Mouse (Mus musculus) v-Abl transformed pro-B cells (cell line): ENCODE measurements at regions not wholly inside any gene's neighbourhood (a gene's known extent, or its start where the extent isn't known, plus 50 kb on each side); places are given as distances from the start of the nearest gene placed in this dataset.

Experiments
- in situ Hi-C, 2 experiments: fragments of 400-800 bp; cut with MboI; formaldehyde crosslinking; loops; one replicate each; pipeline ENCODE4 v1.15.1; 2025; ENCODE audit not compliant: unreplicated experiment in 2 of 2

DNA sequence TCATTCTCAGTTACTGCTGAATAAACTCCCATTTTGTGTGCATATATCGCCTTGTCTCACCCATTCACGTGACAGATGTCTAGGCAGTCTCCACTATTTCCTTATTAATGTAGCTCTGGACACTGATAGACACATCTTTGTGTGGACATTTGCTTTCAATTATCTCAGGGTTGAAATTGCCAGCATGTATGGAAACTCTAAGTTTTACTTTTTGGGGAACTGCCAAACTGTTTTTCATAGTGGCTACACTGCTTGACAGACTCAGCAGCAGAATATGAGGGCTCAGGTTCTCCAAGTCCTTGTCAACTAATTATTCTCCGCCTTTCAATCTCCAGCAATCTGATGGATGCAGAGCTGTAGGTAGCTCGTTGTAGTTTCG, 117.0 kb upstream of the Frmd6 start:
- in situ Hi-C loops: loop anchor here in 1 of 2 experiments (10.0 kb wide), 1 partner anchor 197 kb away; no protein-coding TSS in a partner anchor

DNA sequence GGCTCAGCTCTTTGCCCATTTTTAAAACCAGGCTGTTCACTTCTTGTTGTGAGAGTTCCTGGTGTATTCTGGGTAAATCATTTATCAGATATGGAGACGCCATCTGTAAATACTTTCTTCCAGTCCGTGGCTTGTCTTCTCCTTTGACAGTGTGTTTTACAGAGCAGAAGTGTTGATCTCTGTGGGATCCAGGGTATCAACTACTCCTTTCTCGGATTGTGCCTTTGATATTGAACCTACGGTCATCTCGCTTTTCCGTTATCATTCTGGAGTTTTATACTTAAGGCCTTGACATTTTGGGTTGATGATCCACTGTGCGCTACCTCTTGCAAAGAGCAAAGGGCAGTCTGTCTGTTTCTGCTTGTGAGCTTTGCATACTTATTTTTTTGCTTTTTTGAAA, 115.0 kb upstream of the Frmd6 start:
- in situ Hi-C loops: no loop called here

DNA sequence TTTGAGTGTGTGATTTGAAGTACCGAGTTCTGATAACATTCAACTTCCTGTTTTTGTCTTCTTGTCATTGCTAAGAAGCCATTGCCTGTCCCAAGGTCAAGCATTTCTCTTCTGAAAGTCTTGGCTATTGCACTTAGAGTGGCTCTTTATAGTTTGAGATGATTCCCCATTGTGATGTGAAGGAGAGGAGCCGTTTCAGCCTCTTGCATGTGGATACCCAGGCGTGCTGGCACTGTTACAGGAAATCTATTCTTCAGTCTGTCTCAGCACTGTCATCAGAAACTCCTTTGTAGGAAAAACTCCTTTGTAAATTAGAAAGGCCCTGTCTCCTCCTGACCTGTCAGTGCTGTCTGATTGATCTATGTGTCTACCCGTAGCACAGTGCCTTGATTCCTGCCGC, 114.3 kb upstream of the Frmd6 start:
- in situ Hi-C loops: no loop called here

DNA sequence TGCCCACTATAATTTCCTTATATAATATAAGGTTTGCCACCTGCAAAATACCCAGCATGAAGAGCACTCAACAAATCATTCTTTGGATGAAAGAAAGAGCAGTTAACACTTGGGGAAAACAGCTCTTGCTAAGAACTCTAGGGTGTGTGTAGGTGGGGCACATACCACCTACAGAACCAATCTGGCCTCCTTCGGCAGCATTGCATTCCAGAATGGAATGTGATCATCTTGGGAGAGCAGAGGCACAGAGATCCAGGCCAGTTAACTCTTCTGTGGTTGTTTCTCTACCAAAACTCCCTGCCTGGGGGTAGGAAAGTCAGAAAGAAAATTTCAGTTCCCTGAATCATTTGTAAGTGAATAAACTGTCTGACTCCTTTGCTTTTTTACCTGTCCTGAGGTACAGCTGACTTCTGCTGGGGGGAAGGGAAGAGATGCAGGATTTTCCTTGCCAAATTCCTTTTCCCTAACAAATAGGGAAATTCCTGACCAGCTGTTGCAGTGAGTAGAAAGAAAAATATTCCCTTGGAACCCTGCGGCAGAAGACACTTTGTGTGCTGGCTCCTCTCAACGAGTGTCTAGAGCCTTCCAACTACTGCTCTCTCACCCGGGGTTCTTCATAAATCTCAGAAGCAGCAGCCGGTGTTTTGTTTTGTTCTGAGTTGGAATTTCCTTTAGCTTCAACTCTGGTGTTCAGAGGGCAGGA, 112.8 kb upstream of the Frmd6 start:
- in situ Hi-C loops: no loop called here

DNA sequence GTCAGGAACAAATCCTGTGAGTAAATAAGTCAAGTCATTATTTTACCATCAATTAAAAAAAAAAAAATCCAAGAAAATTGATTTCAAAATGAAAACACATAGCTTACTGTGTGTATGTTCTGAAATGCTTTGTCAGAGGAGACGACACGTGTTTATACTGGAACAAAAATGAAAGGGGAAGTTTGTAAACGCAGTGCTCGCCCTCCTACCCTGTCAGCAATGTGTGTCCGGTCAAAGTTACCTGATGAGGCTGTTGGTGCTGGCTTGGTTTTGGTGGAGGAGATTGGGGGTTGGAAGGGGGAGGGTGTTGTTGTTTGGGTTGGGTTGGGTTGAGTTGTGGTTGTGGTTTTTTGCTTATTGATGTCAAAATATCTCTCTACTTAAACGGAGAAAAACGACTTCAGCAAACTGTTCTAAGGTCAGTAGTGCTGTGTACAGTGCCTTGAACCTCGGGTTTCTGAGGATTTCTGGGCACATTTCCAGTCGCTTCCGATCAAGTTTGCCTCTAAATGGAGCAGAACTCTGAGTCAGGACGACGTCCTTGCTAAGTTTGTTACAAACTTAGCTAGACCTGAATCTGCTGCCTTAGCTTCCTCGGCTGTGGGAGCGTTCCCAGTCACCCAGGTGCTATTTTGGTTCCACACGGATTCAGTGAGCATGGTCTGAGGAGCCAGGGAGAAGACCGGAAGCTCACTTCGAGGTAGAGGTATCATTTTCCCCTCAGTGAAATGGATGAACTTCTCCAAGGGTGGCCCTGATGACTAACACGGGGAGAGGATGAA, 111.6 kb upstream of the Frmd6 start:
- in situ Hi-C loops: no loop called here

DNA sequence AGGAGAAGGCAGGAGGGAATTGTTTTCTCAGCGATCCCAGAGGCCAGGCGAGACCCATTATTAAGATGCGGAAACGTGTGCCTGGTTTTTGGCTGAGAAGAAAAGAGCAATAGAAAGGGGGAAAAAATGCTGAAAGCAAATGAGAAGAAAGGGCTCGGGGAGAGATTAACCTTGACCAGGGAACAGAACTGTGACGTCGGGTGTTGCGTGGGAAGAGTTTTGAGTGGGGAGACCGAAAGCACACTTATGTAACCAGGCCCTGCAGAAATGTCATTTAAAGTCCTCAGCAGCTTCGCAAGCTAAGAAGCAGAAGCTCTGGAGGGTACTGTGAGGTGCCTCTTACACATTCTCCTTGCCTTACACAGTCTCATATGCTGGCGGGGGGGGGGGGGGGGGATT, 111.0 kb upstream of the Frmd6 start:
- in situ Hi-C loops: no loop called here

DNA sequence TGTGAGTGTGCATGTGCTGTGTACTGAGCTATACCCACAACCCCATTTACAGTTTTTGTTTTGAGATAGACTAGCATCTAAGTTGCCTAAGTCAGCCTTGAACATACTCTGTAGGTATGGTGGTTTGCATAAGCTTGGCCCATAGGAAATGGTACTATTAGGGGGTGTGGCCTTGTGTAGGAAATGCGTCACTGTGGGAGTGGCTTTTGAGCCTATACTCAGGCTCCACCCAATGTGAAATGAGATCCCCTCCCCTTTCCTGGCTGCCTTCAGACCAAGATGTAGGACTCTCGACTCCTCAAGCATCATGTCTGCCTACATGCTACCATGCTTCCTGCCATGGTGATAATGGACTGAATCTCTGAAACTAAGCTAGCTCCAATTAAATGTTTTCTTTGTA, 109.5 kb upstream of the Frmd6 start:
- in situ Hi-C loops: no loop called here

DNA sequence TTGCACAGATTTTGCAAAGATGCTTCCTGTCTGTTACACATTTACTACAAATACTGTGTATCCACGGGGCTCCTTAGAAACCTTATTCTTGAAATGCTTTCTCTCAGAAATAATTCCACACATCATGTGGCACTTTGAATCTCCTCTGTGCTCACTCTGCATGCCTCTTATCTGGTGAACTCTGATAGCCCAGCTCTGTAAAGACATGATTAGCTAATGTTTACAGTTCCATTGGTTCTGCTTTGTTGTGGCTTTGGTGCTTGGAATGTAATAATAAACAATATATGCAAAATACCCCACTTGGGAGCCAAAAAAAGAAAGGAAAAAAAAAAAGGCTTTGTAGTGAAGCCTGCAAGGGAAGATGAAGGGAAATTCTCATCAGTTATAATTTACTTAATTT, 106.7 kb upstream of the Frmd6 start:
- in situ Hi-C loops: no loop called here

DNA sequence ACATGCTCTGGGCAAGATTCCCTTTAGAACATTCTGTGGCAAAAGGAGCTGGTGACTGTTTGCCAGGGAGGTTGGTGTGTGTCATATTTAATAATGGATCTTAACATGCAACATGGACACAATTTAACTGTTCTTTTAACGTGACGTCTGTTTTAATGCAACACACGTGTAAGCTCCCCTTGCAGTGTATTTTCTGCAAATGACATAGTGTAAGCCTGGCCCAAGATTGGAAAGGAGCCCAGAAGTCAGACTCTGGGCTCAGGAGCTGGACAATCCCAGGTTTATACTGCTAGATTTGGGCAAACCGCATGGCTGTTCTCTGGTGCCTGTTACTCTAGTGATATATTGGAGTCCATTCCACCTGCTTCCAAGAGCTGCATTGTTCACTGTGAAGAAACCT, 106.1 kb upstream of the Frmd6 start:
- in situ Hi-C loops: no loop called here

DNA sequence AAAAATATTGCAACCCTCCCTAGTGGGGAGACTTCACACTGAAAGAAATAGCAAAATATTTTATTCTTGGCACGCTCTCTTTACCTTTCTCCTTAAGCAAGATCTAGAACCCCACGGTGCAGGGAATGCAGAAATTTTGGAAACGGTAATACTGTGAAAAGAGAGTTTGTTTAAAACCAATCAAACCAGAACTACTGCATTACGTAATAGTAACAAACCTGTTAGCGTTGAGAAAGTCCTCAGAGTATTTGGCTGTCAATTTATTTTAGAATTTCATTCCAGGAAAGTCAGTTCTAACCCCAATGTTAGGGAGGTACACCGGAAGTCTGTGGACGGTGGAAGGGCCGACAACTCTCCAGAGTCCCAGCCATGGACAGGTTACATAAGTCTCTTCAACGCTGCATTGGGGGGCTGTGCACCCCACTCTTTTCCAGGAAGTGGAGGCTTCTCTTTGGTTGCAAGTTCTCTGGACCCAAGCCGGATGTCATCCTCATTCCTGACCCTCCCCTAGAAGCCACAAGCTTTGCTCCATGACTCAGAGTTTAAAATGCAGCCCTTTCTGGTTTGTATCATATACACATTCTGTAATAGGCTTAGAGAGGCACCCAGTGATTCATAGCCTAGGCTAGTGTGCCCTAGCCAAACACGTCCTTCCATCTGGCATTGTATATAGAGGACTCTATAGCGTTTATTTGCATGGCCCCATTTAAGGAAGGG, 105.0 kb upstream of the Frmd6 start:
- in situ Hi-C loops: no loop called here

DNA sequence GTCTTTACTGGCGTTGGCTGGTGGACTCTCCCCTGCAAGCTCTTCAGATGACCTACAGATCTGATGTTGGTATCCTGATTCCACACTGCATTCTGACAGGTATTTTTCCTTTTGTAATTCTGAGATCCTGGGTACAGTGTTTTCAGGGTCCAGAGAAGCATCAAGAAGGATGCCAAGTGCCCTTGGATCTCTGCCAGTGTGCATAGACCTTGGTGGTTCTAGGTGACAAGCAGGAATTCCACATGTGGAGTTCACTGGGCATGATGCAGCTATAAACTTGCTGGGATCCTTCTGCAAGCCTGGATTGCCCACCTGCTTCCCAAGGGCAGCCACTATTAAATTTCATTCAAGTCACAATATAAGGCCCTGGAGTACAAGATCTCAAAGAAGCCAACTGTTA, 100.0 kb upstream of the Frmd6 start:
- in situ Hi-C loops: no loop called here

DNA sequence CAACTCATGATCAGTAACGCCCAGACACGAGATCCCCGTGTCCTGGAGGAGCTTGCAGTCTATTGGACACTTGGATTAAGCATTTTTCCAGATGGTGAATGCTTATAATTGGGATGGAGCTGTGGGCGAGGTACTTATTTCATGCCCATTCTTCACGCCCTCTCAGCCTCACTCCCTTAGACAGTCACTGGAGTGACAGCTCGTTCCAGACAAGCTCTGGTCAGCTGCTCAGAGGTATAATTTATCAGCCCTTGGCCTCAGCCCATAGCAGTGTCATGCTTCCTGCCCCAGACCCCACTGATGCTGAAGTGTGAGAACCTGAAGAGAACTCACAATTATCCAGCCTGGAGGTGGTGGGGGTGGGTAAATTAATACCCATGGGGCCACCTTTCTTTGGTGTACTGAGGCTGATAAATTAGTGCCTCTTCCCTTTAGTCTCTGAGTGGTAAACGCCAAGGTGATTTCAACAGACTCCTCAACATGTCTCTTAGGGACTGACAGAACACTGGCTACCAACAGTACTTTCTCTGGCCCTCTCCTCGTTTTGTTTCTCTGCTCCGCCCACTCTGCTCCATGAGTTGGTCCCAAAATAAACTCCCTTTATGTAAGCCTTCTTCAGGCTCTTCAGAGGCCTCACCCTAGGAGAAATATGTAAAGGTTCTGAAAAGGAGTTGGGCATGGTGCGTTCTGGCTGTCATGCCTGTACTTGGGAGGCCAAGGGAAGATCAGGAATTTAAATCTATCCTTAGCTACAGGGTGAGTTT, 97.6 kb upstream of the Frmd6 start:
- in situ Hi-C loops: no loop called here

DNA sequence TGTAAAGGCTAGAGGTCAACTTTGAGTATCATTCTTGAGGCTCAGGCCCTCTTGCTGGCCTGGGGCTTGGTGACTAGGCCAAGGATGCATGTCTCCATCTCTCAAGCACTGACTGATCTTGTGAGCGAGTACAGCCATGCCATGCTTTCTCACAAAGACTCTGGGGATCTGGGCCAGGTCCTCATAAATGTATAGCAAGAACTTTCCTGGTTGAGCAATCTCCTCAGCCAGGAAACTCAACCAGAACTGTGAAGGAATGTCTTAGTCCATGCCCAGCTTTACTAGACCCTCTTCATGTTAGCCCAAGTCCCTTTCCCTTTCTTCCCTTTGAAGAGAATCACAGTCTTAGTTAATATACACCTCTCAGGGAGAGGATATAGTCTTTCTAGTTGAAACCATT, 96.9 kb upstream of the Frmd6 start:
- in situ Hi-C loops: no loop called here

DNA sequence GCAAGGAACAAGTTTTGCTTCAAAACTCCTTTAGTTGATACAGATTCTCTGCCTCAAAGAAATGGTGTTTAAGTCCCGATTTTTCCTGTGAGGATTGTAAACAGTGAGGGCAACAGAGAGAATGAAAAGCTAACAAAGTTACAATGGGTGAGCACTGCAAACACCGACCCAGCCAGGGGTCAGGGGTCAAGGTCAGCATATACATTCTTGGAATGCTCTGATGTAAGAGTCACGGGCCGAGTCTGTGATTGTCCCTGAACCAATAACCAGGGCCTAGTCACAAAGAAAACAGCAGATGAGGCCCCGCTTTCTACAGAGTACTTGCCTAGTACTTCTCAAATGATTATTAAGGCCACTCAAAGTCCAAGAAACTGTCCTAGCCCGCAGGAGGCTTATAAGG, 95.4 kb upstream of the Frmd6 start:
- in situ Hi-C loops: no loop called here

DNA sequence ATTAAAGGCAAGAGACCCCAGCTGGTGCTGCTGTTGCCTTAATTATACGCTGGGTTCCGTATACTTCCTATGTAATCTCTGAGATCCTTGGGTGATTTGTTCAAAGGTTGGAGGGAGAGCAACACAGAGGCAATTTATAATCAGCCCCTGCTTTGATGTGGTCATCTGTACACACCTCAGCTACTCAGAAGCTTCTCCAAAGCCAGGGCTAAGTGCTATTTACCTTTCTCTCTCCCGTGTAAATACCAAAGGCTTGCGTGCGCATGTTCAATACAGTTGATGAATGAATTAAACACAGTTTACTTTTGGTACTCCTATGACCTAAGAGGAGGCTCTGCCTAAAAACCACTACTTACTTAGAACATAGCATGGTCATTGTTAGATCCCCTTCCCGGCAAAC, 93.8 kb upstream of the Frmd6 start:
- in situ Hi-C loops: no loop called here

DNA sequence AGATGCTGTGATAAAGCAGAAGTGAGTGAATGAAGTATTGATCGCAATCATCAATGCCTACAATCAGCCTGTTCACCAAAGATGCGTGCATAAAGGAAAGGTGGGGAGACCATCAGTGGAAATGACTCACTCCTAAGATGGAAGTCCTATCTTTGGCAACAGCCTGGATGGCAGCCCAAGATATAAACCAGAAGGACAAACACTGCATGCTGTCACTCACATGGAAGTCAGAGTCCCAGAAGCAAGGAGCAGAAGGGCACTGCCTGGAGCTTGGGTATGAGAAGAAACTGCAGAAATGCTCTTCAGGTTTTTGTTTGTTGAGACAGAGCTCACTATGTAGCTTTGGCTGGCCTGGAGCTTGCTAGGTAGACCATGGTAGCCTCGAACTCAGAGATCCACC, 92.7 kb upstream of the Frmd6 start:
- in situ Hi-C loops: no loop called here

DNA sequence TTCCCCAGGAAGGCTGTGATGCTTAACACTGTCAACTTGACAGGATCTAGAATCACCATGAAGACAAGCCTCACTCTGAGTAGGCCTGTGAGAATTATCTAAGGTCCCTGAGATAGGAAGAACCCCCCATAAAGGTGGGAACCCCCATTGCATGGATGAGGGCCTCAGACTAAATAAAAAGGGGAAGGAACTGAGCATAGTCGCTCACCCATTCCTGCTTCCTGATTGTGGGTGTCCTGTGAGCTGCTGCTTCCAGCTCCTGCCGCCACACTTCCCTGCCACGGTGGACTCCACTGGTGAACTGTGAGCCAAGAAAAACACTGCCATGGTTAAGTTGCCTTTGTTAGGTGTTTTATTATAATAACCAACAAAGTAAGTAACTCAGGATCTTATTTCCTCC, 86.8 kb upstream of the Frmd6 start:
- in situ Hi-C loops: no loop called here

DNA sequence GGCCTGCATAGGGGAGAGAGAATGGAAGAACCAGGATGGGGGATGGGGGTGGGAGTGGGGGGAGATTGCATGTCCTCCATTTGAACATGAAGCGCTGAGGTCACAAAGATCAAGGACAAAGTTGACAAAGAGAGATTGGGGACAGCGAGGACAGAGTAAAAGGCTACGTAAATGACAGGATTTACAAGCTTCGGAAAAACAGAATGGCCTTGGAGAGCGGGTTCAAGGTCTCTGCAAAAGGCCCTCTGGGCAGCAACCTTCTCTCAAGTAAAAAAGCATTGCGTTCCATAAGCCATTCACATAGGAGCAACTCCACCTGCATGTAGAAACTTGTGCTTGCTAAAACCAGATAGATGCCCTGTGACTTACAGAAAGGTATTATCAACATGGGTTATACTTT, 86.0 kb upstream of the Frmd6 start:
- in situ Hi-C loops: no loop called here

DNA sequence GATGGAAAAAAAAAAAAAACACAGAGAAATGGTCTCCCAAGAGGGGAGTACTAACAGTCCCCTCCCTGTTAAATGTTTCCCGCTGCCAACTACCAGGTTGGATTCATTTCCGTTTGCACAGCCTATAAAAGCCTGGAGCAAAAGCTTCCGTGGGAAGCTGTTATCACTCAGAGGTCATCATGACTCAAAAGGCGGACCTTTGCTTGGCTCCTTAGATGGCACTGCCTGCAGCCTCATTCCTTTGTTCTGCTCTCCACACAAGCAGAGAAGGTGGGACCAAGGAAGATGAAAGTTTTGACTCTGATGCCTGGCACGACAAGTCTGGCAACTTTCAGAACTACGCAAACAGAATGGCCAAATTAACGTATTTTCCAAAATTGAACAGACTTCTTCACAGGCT, 85.5 kb upstream of the Frmd6 start:
- in situ Hi-C loops: no loop called here

DNA sequence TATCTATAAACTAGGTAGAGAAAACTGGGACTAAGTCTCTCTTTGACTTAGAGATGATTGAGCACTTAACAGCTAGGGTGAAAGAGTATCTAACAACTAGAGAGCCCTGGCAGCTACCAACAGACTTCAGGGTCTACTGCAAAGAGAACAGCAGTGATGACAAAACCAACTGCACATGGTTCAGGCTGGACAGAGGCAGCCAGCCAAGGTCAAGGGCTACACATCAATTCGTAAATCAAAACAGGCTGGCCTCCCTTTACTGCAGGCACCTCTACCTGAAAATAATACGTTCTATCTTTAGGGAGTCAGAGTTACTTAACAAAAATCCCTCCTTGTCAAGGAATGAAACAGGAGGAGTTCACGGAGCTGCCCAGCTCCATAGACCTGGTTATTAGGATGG, 82.5 kb upstream of the Frmd6 start:
- in situ Hi-C loops: no loop called here

DNA sequence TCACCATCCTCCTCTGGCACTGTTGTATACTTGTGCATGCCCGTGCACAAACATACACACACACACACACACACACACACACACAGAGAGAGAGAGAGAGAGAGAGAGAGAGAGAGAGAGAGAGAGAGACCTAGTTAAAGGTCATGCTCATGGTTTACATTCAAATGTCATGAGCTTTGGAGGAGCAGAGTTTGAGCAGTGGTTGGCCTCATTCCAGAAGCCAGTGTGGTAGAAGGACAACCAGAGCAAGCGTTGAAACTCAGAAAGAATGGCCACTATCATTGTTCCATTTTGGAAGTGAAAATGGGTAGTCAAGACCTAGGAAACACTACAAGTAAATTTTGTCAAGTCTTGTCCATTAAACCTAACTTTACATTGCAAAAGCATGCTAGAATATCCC, 79.6 kb upstream of the Frmd6 start:
- in situ Hi-C loops: no loop called here
